Mouse (Mus musculus): ENCODE measurements at regions not wholly inside any gene's neighbourhood (a gene's known extent, or its start where the extent isn't known, plus 50 kb on each side); places are given as distances from the start of the nearest gene placed in this dataset.
A peak's percentile ranks its signal among the peaks of the same experiment; 100 is the strongest.

DNA sequence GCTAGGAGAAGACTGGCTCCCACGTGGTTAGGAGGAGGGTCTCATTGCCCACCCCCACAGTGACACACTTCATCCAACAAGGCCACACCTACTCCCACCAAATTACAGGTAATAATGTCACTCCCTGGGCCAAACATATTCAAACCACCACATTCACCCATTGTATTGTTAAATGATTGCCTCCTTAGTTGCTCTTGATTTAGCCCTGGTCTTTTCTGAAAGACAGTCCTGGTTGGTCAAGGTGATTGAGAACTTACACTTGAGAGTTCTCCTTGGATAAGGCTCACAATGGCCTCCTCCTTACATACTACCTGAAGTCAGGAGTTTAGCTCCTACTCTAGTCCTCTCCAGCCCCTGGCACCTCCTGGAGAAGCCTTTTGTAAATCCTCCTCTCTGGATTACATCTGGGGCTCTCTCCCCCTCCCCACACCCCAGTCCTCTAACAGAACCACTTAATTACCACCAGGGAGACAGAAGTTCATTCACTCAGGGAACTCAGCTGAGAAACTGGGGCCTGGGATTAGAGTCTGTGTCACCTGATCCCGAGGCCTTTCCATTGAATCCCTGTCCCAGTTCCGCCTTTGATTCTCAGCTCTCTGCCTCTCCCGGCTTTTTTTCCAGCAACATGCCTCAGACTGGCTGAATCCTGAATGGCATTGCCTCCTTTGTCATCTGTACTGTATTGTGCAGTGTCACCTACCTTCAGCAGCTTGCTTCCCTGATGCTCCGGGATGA is 122.3 kb upstream of the Tle3 start:
- no peak overlapping the region for H3K4me3 ChIP-seq
- no peak for DNase-seq (ENCODE audit: low spot score)
- H3K9me3 ChIP-seq, result no peaks in the 10 kb centered on the region
- no peak overlapping the region for H3K27ac ChIP-seq
- H3K27me3 ChIP-seq (ENCODE audit: insufficient read depth, poor library complexity, severe bottlenecking), result peaks cover 20% of the 10 kb centered on the region; the same call in 1 of the 2 replicates
- WGBS, result 53% methylated on average over 5 of the region's 5 CpGs
- no peaks in the 10 kb centered on the region for H3K36me3 ChIP-seq
- H3K4me1 ChIP-seq, result no peaks in the 10 kb centered on the region

DNA sequence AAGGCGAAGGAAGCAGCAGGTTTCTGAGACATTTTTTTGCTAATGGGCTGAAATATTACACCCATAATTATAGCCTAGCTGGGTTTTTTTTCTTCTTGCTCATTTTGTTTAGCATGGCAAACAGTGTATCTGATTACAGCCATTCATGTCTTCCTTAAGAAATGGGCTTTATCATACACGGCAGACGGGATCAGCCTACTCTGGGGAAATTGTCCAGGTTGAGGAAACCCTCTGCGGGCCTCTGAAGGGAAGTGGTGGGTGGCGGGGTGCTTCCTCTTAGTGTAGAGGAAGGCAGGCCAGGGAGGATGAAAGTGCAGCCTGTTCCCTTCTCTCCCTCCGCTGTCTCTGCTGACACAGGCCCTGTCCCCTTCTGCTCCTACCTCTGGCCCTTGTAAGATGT is 120.6 kb upstream of the Tle3 start:
- 62% methylated on average over 6 of the region's 6 CpGs for WGBS
- H3K36me3 ChIP-seq, result no peaks in the 10 kb centered on the region
- DNase-seq (ENCODE audit: low spot score), result no peak
- H3K4me3 ChIP-seq, result no peak overlapping the region
- no peaks in the 10 kb centered on the region for H3K9me3 ChIP-seq
- H3K4me1 ChIP-seq, result no peaks in the 10 kb centered on the region
- H3K27ac ChIP-seq, result no peak overlapping the region
- peaks cover 36% of the 10 kb centered on the region; the same call in 1 of the 2 replicates for H3K27me3 ChIP-seq (ENCODE audit: insufficient read depth, poor library complexity, severe bottlenecking)

- Histone ChIP-seq H3K36me3 (no peaks in the 10 kb centered on the region), H3K4me1 (no peaks in the 10 kb centered on the region), H3K27ac (no peak overlapping the region), H3K4me3 (no peak overlapping the region), H3K9me3 (no peaks in the 10 kb centered on the region), H3K27me3 (ENCODE audit: insufficient read depth, poor library complexity, severe bottlenecking) (peaks cover 39% of the 10 kb centered on the region; the same call in 1 of the 2 replicates)
- DNase-seq (ENCODE audit: low spot score), result no peak
- WGBS, result 71% methylated on average over 3 of the region's 3 CpGs
Observed at GRCm38 (mm10) chr9:61253761-61254160, 118.4 kb upstream of the Tle3 start.

GRCm38 (mm10) chr9:61257488-61257887 is 114.7 kb upstream of the Tle3 start:
- peaks cover 30% of the 10 kb centered on the region for H3K4me1 ChIP-seq
- WGBS, result 73% methylated on average over 4 of the region's 4 CpGs
- H3K9me3 ChIP-seq, result no peaks in the 10 kb centered on the region
- no peak for DNase-seq (ENCODE audit: low spot score)
- peaks cover 47% of the 10 kb centered on the region; the same call in 1 of the 2 replicates for H3K27me3 ChIP-seq (ENCODE audit: insufficient read depth, poor library complexity, severe bottlenecking)
- no peaks in the 10 kb centered on the region for H3K36me3 ChIP-seq
- H3K4me3 ChIP-seq, result no peak overlapping the region
- H3K27ac ChIP-seq, result no peak overlapping the region

GRCm38 (mm10) chr9:61258100-61258499 is 114.1 kb upstream of the Tle3 start:
- DNase-seq (ENCODE audit: low spot score), result no peak
- 68% methylated on average over 5 of the region's 5 CpGs for WGBS
- H3K27me3 ChIP-seq (ENCODE audit: insufficient read depth, poor library complexity, severe bottlenecking), result peaks cover 49% of the 10 kb centered on the region; the same call in 1 of the 2 replicates
- H3K4me1 ChIP-seq, result peaks cover 30% of the 10 kb centered on the region
- no peaks in the 10 kb centered on the region for H3K9me3 ChIP-seq
- H3K27ac ChIP-seq, result no peak overlapping the region
- H3K36me3 ChIP-seq, result no peaks in the 10 kb centered on the region
- H3K4me3 ChIP-seq, result no peak overlapping the region

GRCm38 (mm10) chr9:61259421-61260174 is 112.6 kb upstream of the Tle3 start:
- H3K27me3 ChIP-seq (ENCODE audit: insufficient read depth, poor library complexity, severe bottlenecking), result peaks cover 57% of the 10 kb centered on the region
- no peak for DNase-seq (ENCODE audit: low spot score)
- WGBS, result 18% methylated on average over 7 of the region's 7 CpGs
- H3K36me3 ChIP-seq, result no peaks in the 10 kb centered on the region
- H3K4me1 ChIP-seq, result peaks cover 30% of the 10 kb centered on the region
- H3K4me3 ChIP-seq, result no peak overlapping the region
- peak overlapping the region; percentile 59; the same call in 1 of the 2 replicates for H3K27ac ChIP-seq
- H3K9me3 ChIP-seq, result peaks cover 2% of the 10 kb centered on the region; the same call in 1 of the 2 replicates

DNA sequence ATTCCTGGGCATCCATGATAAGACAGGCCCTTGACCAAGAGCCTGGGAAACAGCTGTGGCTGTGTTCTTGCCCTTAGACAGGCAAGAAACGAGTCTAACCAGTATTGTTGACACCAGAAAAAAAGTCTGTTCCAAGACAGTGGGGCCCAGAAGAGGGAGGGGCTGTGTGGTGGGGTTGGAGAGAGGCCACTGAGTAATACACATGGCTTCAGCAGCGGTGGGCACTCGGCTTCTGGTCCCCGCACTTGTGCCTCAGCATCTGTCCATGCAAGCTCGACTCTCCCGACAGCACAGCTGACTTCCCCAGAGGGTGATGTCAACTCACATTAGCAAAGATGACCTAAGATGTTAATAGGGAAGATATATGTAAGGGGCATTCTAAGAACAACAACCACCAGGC is 110.9 kb upstream of the Tle3 start:
- WGBS, result 63% methylated on average over 6 of the region's 6 CpGs
- Histone ChIP-seq H3K27me3 (ENCODE audit: insufficient read depth, poor library complexity, severe bottlenecking) (peaks cover 55% of the 10 kb centered on the region), H3K4me1 (peaks cover 30% of the 10 kb centered on the region), H3K27ac (no peak overlapping the region), H3K4me3 (no peak overlapping the region), H3K9me3 (peaks cover 5% of the 10 kb centered on the region; the same call in 1 of the 2 replicates), H3K36me3 (no peaks in the 10 kb centered on the region)
- DNase-seq (ENCODE audit: low spot score), result no peak

GRCm38 (mm10) chr9:61261739-61262333 is 110.3 kb upstream of the Tle3 start:
- no peak overlapping the region for H3K4me3 ChIP-seq
- no peak overlapping the region for H3K27ac ChIP-seq
- DNase-seq (ENCODE audit: low spot score), result no peak
- 46% methylated on average over 12 of the region's 12 CpGs for WGBS
- peaks cover 5% of the 10 kb centered on the region; the same call in 1 of the 2 replicates for H3K9me3 ChIP-seq
- H3K4me1 ChIP-seq, result peaks cover 30% of the 10 kb centered on the region
- H3K27me3 ChIP-seq (ENCODE audit: insufficient read depth, poor library complexity, severe bottlenecking), result peaks cover 59% of the 10 kb centered on the region
- H3K36me3 ChIP-seq, result no peaks in the 10 kb centered on the region

DNA sequence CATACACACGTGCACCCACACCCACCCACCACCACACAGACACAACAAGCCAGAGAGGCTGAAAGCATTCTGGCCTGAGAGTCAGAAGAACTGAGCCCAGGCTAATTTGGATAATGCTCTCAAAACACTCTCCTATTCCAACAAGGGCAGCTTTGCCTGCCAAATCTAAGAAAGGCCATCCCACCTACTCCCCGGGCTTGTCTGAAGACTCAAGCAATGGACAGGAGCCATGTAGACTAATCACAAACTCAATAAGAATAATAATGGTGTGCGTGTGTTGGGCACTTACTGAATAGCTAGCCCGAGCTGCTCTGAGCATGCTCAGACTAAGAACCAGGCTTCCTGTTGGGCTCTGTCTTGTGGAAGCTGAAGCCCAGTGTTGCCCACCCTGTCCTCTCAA is 108.8 kb upstream of the Tle3 start:
- WGBS, result 78% methylated on average over 4 of the region's 4 CpGs
- Histone ChIP-seq H3K36me3 (no peaks in the 10 kb centered on the region), H3K4me1 (peaks cover 30% of the 10 kb centered on the region), H3K9me3 (peaks cover 5% of the 10 kb centered on the region; the same call in 1 of the 2 replicates), H3K27ac (no peak overlapping the region), H3K4me3 (no peak overlapping the region), H3K27me3 (ENCODE audit: insufficient read depth, poor library complexity, severe bottlenecking) (peaks cover 74% of the 10 kb centered on the region)
- DNase-seq (ENCODE audit: low spot score), result no peak

DNA sequence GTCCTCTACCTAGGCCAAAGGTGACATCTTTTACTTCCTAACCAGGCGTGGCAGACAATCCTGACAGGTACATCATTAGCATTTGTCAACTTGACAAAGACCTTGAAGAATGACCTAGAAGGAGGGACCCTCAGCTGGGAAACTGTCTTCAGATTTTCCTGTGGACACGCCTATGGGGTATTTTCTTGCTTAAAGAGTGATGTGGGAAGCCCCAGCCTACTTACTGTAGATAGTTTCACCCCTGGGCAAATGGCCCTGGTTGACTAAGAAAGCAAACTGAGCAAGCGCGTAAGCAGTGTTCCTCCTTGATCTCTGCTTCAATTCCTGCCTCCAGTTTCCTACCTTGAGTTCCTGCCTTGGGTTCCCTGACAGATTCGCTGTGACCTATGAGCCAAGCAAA is 106.7 kb upstream of the Tle3 start:
- DNase-seq (ENCODE audit: low spot score), result no peak
- Histone ChIP-seq H3K4me3 (no peak overlapping the region), H3K27ac (no peak overlapping the region), H3K36me3 (no peaks in the 10 kb centered on the region), H3K4me1 (peaks cover 16% of the 10 kb centered on the region), H3K9me3 (peaks cover 5% of the 10 kb centered on the region; the same call in 1 of the 2 replicates), H3K27me3 (ENCODE audit: insufficient read depth, poor library complexity, severe bottlenecking) (peaks cover 83% of the 10 kb centered on the region)
- WGBS, result 86% methylated on average over 5 of the region's 5 CpGs

- Histone ChIP-seq H3K4me1 (peaks cover 4% of the 10 kb centered on the region), H3K9me3 (peaks cover 5% of the 10 kb centered on the region; the same call in 1 of the 2 replicates), H3K36me3 (no peaks in the 10 kb centered on the region), H3K27me3 (ENCODE audit: insufficient read depth, poor library complexity, severe bottlenecking) (peaks cover 94% of the 10 kb centered on the region), H3K27ac (no peak overlapping the region), H3K4me3 (no peak overlapping the region)
- WGBS, result 81% methylated on average over 6 of the region's 6 CpGs
- no peak for DNase-seq (ENCODE audit: low spot score)
Observed at GRCm38 (mm10) chr9:61266992-61267391, 105.2 kb upstream of the Tle3 start.

DNA sequence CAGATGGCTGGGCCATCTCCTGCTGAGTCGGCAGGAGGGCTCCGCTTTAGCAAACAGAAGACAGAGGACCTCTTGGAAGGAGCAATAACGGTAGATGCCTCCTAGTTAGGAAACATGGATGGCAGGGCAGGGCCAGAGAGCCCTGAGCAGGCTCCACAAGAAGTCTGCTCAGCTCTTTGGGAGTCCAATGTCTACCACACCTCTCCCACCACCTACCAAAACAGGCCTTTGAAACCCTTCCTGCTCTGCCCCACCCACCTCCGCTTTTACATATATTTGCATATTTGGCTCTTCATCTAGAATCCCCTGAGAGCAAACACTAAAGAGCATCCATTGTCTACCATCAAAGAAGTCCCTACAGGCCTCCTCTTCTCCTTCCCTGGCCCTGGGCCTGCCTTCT is 104.6 kb upstream of the Tle3 start:
- DNase-seq (ENCODE audit: low spot score), result no peak
- 48% methylated on average over 4 of the region's 4 CpGs for WGBS
- Histone ChIP-seq H3K4me3 (no peak overlapping the region), H3K27me3 (ENCODE audit: insufficient read depth, poor library complexity, severe bottlenecking) (peaks cover 96% of the 10 kb centered on the region), H3K36me3 (no peaks in the 10 kb centered on the region), H3K9me3 (peaks cover 5% of the 10 kb centered on the region; the same call in 1 of the 2 replicates), H3K4me1 (no peaks in the 10 kb centered on the region), H3K27ac (no peak overlapping the region)

DNA sequence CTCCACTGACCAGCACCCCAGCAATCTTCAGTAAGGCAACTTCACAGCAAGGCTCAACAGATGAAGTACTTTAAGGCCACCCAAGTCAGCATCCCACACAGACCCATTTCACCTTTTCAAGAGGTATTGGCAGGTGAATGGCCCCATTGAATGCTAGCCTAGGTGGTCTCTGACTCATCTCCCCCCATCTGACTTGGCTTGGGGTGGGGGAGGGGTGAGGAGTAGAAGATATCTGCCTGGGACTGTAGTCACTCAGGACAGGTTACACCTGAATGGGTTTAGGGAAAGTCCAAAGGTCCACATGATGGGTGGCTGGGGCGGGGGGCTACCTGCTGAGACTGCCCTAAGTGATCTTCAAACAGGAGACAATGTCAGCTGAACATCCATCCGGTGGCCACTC is 104.0 kb upstream of the Tle3 start:
- Histone ChIP-seq H3K36me3 (no peaks in the 10 kb centered on the region), H3K9me3 (peaks cover 5% of the 10 kb centered on the region; the same call in 1 of the 2 replicates), H3K27me3 (ENCODE audit: insufficient read depth, poor library complexity, severe bottlenecking) (peaks cover 96% of the 10 kb centered on the region), H3K4me3 (no peak overlapping the region), H3K27ac (no peak overlapping the region), H3K4me1 (no peaks in the 10 kb centered on the region)
- no peak for DNase-seq (ENCODE audit: low spot score)
- 73% methylated on average over 2 of the region's 2 CpGs for WGBS
